Mouse (Mus musculus): ENCODE data around the gene Bag2. TPM values are rescaled to one million over a fixed set of nuclear protein-coding genes. Genes with fewer than 3 reads are reported as not detected.

Gene Bag2
- total RNA-seq, 1 experiment, result 14.8 TPM

DNA sequence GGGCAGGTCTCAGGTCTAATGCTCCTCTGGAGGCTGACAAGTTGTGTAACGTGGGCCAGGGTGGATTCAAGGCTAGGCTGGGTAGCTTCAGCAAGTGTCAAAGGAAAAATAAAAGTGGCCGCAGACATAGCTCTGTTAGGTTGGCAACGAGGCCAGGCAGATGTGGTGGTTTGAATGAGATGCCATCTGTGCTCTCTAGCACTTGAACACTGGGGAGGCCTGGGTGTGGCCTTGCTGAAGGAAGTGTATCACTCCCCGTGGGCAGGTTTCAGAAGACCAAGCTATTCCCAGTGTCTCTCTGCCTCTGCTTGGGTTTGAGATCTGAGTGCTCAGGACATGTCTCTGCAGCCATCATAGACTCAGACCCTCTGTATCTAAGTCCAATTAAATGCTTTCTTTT is 893 bp upstream of the Bag2 start:
- DNase-seq (ENCODE audit: low read depth, low spot score), result no peak
- H3K9ac ChIP-seq (ENCODE audit: insufficient read depth, low read depth, low read length, poor library complexity, severe bottlenecking), result no peak overlapping the region
- in situ Hi-C loops (cut with MboI; ENCODE audit: low sequenced_read_pairs in 2 of 2, unreplicated experiment in 2 of 2), result no loop called here
- TF ChIP-seq HCFC1 (IDR thresholded peaks at IDR 0.05; ENCODE audit: borderline replicate concordance, insufficient read depth, low read length), result no peak
- TF ChIP-seq CHD2 (IDR thresholded peaks at IDR 0.05; ENCODE audit: low read depth, low read length), result no peak
- H3K4me1 ChIP-seq (ENCODE audit: control insufficient read depth in 2 of 2, insufficient read depth in 2 of 2, low read length in 2 of 2, poor library complexity in 1 of 2), result peaks cover 5 to 6% of the 10 kb centered on the region in 2 experiments; a peak in 3 of 4 replicates
- H3K9me3 ChIP-seq (ENCODE audit: control insufficient read depth, insufficient read depth, low read depth, low read length), result no peaks in the 10 kb centered on the region
- H3K36me3 ChIP-seq (ENCODE audit: control insufficient read depth, insufficient read depth, low read length, poor library complexity, severe bottlenecking), result no peaks in the 10 kb centered on the region; the same call in 1 of the 2 replicates
- H3K27ac ChIP-seq (ENCODE audit: insufficient read depth, low read depth, low read length, poor library complexity, severe bottlenecking), result no peak overlapping the region
- H3K4me3 ChIP-seq (ENCODE audit: insufficient read depth in 1 of 2, low read depth in 1 of 2, low read length in 2 of 2, poor library complexity in 1 of 2, severe bottlenecking in 1 of 2), result no peak overlapping the region

DNA sequence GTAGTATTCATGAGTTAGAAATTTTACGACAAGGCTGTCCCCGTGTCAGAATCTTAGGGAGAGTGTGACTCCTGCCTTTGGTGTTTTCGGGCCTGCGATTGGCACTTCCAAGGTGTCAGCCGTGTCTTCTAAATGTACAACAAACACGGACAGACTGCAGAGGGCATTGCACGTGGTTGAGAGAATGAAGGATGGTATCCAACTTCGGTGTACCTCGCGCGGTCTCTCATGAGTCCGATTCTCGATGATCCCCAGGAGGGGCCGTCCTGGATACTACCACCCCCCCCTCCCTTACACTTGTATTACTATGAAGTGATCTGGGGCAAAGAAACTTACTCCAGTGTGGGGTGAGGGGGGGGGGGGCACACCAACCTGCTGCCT is 572 bp downstream of the Bag2 start:
- peak overlapping the region; percentile 47 for H3K9ac ChIP-seq (ENCODE audit: insufficient read depth, low read depth, low read length, poor library complexity, severe bottlenecking)
- peak overlapping the region; percentile 64 to 85 for H3K4me3 ChIP-seq (ENCODE audit: insufficient read depth in 1 of 2, low read depth in 1 of 2, low read length in 2 of 2, poor library complexity in 1 of 2, severe bottlenecking in 1 of 2)
- no peak for DNase-seq (ENCODE audit: low read depth, low spot score)
- peaks cover 5 to 6% of the 10 kb centered on the region in 2 experiments; a peak in 3 of 4 replicates for H3K4me1 ChIP-seq (ENCODE audit: control insufficient read depth in 2 of 2, insufficient read depth in 2 of 2, low read length in 2 of 2, poor library complexity in 1 of 2)
- H3K36me3 ChIP-seq (ENCODE audit: control insufficient read depth, insufficient read depth, low read length, poor library complexity, severe bottlenecking), result no peaks in the 10 kb centered on the region; the same call in 1 of the 2 replicates
- in situ Hi-C loops (cut with MboI; ENCODE audit: low sequenced_read_pairs in 2 of 2, unreplicated experiment in 2 of 2), result no loop called here
- H3K9me3 ChIP-seq (ENCODE audit: control insufficient read depth, insufficient read depth, low read depth, low read length), result no peaks in the 10 kb centered on the region
- H3K27ac ChIP-seq (ENCODE audit: insufficient read depth, low read depth, low read length, poor library complexity, severe bottlenecking), result no peak overlapping the region
- TF ChIP-seq HCFC1 (IDR thresholded peaks at IDR 0.05; ENCODE audit: borderline replicate concordance, insufficient read depth, low read length), result no peak
- no peak for TF ChIP-seq ZNF384 (IDR thresholded peaks at IDR 0.05; ENCODE audit: low read depth, low read length)
- TF ChIP-seq MAFK (IDR thresholded peaks at IDR 0.05; ENCODE audit: insufficient read depth, low read depth, low read length), result no peak
- no peak for TF ChIP-seq ZC3H11A (IDR thresholded peaks at IDR 0.05; ENCODE audit: borderline replicate concordance, low read depth, low read length)
- TF ChIP-seq CHD2 (IDR thresholded peaks at IDR 0.05; ENCODE audit: low read depth, low read length), result no peak

DNA sequence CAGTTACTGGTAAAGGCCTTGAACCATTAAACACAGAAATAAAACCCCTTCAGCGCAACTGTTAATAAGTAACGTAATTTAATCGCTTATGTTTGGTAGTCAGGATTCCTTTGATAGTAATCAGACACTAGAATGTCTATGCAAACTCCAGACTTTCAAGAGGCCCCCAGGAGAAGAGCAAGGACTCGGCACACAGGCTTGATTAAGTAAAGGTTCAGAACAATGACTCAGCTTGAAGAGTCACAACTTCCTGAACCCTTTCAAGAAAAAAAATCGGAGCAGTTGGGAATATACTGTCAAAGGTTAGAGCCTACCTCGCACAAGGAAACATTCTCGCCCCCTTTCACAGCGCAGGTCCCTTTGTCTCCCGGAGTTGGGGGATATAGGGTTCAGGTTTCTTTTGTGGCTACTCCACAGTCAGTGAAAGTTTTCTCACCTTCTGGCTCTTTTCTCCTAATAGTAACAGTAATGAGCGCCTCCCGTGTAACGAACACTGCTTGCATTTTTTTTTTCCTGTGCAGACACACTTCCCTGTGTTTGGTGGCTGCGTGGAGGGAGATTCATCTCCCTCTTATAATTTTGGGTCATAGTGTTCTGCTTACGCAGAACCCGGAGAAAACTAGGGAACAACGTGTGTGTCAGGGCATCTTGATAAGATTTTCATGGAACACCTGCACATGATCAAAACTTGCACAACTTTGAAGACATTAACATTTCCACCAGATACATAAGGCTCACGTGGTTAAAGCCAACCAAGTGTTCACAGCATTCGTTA is 1.1 kb downstream of the Bag2 start:
- Histone ChIP-seq H3K27ac (ENCODE audit: insufficient read depth, low read depth, low read length, poor library complexity, severe bottlenecking) (no peak overlapping the region), H3K36me3 (ENCODE audit: control insufficient read depth, insufficient read depth, low read length, poor library complexity, severe bottlenecking) (no peaks in the 10 kb centered on the region; the same call in 1 of the 2 replicates), H3K9me3 (ENCODE audit: control insufficient read depth, insufficient read depth, low read depth, low read length) (no peaks in the 10 kb centered on the region), H3K9ac (ENCODE audit: insufficient read depth, low read depth, low read length, poor library complexity, severe bottlenecking) (no peak overlapping the region), H3K4me1 (ENCODE audit: control insufficient read depth in 2 of 2, insufficient read depth in 2 of 2, low read length in 2 of 2, poor library complexity in 1 of 2) (peaks cover 5 to 6% of the 10 kb centered on the region in 2 experiments; a peak in 3 of 4 replicates), H3K4me3 (ENCODE audit: insufficient read depth in 1 of 2, low read depth in 1 of 2, low read length in 2 of 2, poor library complexity in 1 of 2, severe bottlenecking in 1 of 2) (peak overlapping the region; percentile 64 to 85; a peak in 3 of 4 replicates)
- DNase-seq (ENCODE audit: low read depth, low spot score), result no peak
- TF ChIP-seq ZNF384 (IDR thresholded peaks at IDR 0.05; ENCODE audit: low read depth, low read length), result 0 out of 2 replicates have a peak, but pooled peaks have one; percentile 24
- TF ChIP-seq MAFK (IDR thresholded peaks at IDR 0.05; ENCODE audit: insufficient read depth, low read depth, low read length), result no peak
- TF ChIP-seq HCFC1 (IDR thresholded peaks at IDR 0.05; ENCODE audit: borderline replicate concordance, insufficient read depth, low read length), result no peak
- in situ Hi-C loops (cut with MboI; ENCODE audit: low sequenced_read_pairs in 2 of 2, unreplicated experiment in 2 of 2), result no loop called here

DNA sequence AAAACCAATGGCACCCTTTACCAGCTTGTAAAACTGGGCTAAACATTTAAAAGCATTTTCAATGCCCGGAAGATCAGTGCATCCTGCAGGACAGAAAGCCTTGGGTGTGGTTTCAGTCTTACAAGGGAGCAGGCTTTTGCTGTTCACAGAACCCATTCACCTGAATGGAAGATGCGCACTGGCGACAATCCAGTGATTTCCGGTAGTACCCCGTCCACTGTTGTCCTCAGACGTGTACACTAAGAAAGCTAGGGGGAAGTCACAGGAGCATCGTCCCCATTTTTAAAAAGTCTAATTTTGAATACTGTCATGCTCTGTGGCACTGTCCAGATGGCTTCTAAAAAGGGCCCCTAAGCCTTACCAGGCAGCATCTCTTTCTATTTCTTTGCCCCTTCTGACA is 1.8 kb downstream of the Bag2 start:
- Histone ChIP-seq H3K9me3 (ENCODE audit: control insufficient read depth, insufficient read depth, low read depth, low read length) (no peaks in the 10 kb centered on the region), H3K9ac (ENCODE audit: insufficient read depth, low read depth, low read length, poor library complexity, severe bottlenecking) (no peak overlapping the region), H3K4me3 (ENCODE audit: insufficient read depth in 1 of 2, low read depth in 1 of 2, low read length in 2 of 2, poor library complexity in 1 of 2, severe bottlenecking in 1 of 2) (no peak overlapping the region), H3K36me3 (ENCODE audit: control insufficient read depth, insufficient read depth, low read length, poor library complexity, severe bottlenecking) (no peaks in the 10 kb centered on the region; the same call in 1 of the 2 replicates), H3K27ac (ENCODE audit: insufficient read depth, low read depth, low read length, poor library complexity, severe bottlenecking) (no peak overlapping the region), H3K4me1 (ENCODE audit: control insufficient read depth in 2 of 2, insufficient read depth in 2 of 2, low read length in 2 of 2, poor library complexity in 1 of 2) (peaks cover 5 to 6% of the 10 kb centered on the region in 2 experiments; a peak in 3 of 4 replicates)
- in situ Hi-C loops (cut with MboI; ENCODE audit: low sequenced_read_pairs in 2 of 2, unreplicated experiment in 2 of 2), result no loop called here
- DNase-seq (ENCODE audit: low read depth, low spot score), result no peak
- TF ChIP-seq ZNF384 (IDR thresholded peaks at IDR 0.05; ENCODE audit: low read depth, low read length) (no peak), MAFK (IDR thresholded peaks at IDR 0.05; ENCODE audit: insufficient read depth, low read depth, low read length) (no peak), ZC3H11A (IDR thresholded peaks at IDR 0.05; ENCODE audit: borderline replicate concordance, low read depth, low read length) (no peak), HCFC1 (IDR thresholded peaks at IDR 0.05; ENCODE audit: borderline replicate concordance, insufficient read depth, low read length) (no peak), CHD2 (IDR thresholded peaks at IDR 0.05; ENCODE audit: low read depth, low read length) (no peak)
